Mouse (Mus musculus) forebrain, embryonic 15.5 days (tissue): Measurements from ENCODE around the gene Meis2. TPM values are rescaled to one million over a fixed set of nuclear protein-coding genes. Genes with fewer than 3 reads are reported as not detected.
A peak's percentile ranks its signal among the peaks of the same experiment; 100 is the strongest.

ENCODE experiments used
- ATAC-seq: fragments of 200-750 bp; cut with Nextera tagmentation; replicated peaks from 2 replicates; pipeline ENCODE4 v1.8.0; 2017; ENCODE audit warnings: mild to moderate bottlenecking, moderate TSS enrichment, moderate library complexity
- H3K27ac ChIP-seq: fragments of 300-500 bp; sonication (generic); replicated peaks from 2 replicates; pipeline ENCODE4 v1.5.1; 2015; ENCODE audit warnings: mild to moderate bottlenecking, inconsistent platforms
- H3K27me3 ChIP-seq: fragments of 300-500 bp; sonication (generic); 2 replicates; pipeline ENCODE4 v1.6.1; 2015; ENCODE audit warnings: inconsistent platforms
- H3K36me3 ChIP-seq: fragments of 300-500 bp; sonication (generic); 2 replicates; pipeline ENCODE4 v1.6.1; 2015; ENCODE audit warnings: mild to moderate bottlenecking, inconsistent platforms
- H3K4me1 ChIP-seq: fragments of 300-500 bp; sonication (generic); 2 replicates; pipeline ENCODE4 v1.6.1; 2015; ENCODE audit warnings: inconsistent platforms
- H3K4me2 ChIP-seq: fragments of 300-500 bp; sonication (generic); replicated peaks from 2 replicates; pipeline ENCODE4 v1.6.1; 2015; ENCODE audit warnings: mild to moderate bottlenecking, inconsistent platforms
- H3K4me3 ChIP-seq: fragments of 300-500 bp; sonication (generic); 2 replicates; pipeline ENCODE4 v1.5.1; 2015; ENCODE audit warnings: mild to moderate bottlenecking, inconsistent platforms
- H3K9ac ChIP-seq: fragments of 300-500 bp; sonication (generic); replicated peaks from 2 replicates; pipeline ENCODE4 v1.6.1; 2015; ENCODE audit warnings: mild to moderate bottlenecking, inconsistent platforms
- H3K9me3 ChIP-seq: fragments of 300-500 bp; sonication (generic); 2 replicates; pipeline ENCODE4 v1.6.1; 2016; ENCODE audit warnings: inconsistent platforms
- WGBS: fragments of 180-500 bp; shearing (Covaris S2); methylation state at CpG from one replicate; pipeline ENCODE4 v1.1.7; 2015; ENCODE audit warnings: mixed read lengths; 5-methylcytosine and 5-hydroxymethylcytosine counted together
- polyA plus RNA-seq: library from polyadenylated mRNA; unstranded; fragments of >200 nt; fragmentation: Nextera tagmentation; extraction: Ambion mirVana; gene quantifications from 2 replicates; pipeline ENCODE4 v1.2.1, GENCODE M21; 2015

Meis2 gene
- polyA plus RNA-seq, 1 experiment from 2014 or later, result 155 TPM

DNA sequence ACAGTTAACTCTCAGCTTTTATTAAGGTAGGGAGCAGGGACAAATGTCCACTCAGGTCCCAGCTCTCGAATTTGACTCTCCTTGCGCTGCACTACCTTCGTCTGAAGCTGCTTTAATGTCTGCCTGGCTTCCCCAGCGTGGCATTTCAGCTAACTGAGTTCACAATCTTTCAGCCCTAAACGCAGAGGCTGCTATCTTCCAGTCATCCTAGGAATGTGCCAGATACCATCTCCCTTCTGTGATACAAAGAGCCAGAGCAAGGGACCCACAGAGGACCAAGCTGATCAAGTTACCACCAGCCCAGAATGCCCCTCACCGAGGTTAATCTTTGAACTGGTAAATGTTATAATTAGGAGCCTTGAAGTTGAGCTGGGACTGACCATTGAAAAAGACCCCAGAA is 55.2 kb downstream of the Meis2 start:
- Histone ChIP-seq H3K36me3 (0 out of 2 replicates have a peak, but pooled peaks cover 3% of the 10 kb centered on the region), H3K4me3 (no peak overlapping the region), H3K4me2 (no peak overlapping the region), H3K4me1 (peaks cover 35% of the 10 kb centered on the region), H3K9ac (no peak overlapping the region), H3K9me3 (no peaks in the 10 kb centered on the region), H3K27me3 (no peaks in the 10 kb centered on the region), H3K27ac (peak overlapping the region; percentile 73)
- WGBS, result 19% methylated on average over 6 of the region's 6 CpGs
- ATAC-seq, result no peak

DNA sequence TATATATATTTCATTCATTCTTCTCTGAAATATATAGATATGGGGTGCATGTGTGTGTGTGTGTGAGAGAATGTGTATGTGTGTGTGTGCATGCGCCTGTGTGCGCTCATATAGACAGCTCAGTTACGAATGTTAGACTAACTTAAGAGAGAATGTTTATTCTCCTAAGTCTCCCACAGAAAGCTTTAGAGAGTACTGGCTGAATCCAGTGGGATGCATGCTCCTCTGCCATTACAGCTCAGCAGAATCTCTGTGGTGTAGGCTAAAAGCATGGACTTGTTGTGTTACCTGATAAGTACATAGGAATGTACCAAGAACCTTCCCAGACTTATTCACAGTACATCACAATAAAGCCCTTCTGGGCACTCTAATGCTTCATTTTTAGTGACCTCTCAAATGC is 55.6 kb downstream of the Meis2 start:
- Histone ChIP-seq H3K36me3 (0 out of 2 replicates have a peak, but pooled peaks cover 3% of the 10 kb centered on the region), H3K27ac (peak overlapping the region; percentile 73), H3K4me3 (no peak overlapping the region), H3K9me3 (no peaks in the 10 kb centered on the region), H3K4me1 (peaks cover 36% of the 10 kb centered on the region), H3K27me3 (no peaks in the 10 kb centered on the region), H3K9ac (no peak overlapping the region), H3K4me2 (peak overlapping the region; percentile 48; the same call in 1 of the 2 replicates)
- 56% methylated on average over 3 of the region's 3 CpGs for WGBS
- ATAC-seq, result no peak; the same call in 1 of the 2 replicates

DNA sequence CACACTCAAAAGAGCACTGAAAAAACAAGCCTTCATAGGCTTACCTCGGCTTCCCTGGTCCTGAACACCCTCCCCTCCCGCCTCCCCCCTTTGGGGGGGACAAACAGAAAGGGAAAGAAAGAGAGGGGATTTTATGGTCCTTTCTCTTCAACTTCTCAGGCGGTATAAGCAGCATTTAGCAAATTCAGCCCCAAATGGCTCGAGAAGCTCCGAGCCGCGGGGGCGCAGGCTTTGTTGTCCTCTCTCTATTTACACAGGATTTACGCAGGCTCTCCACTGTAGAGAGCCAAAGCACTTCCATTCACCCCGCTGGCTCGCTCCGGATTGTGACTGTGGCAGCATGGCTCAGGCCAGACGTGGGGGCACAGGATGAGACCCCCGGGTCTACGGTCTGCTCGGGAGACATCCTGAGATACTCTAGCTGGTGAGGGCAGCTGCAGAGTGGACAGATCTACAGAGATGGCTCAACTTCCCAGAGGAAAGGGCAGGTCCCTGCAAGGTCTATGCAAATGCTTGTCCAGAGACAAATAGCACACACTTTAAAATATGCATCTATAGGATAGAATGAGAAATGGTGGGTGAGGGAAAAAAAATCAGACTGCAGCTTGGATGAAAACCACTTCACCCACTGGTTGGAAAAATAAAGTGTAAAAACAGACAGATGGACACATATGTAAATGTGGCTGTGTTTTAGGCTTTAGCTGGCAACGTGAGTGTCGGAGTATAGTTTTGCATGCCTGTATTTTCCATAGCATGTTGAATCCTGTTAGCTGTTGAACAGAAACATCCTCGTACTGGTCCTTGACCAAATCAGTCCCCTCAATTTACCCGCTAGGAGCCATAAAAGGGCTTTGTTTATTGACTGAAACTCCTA is 56.3 kb downstream of the Meis2 start:
- H3K4me1 ChIP-seq, result peaks cover 40% of the 10 kb centered on the region
- WGBS, result 3% methylated on average over 20 of the region's 20 CpGs
- H3K4me3 ChIP-seq, result peak overlapping the region; percentile 24
- H3K9ac ChIP-seq, result peak overlapping the region; percentile 30
- H3K36me3 ChIP-seq, result 0 out of 2 replicates have a peak, but pooled peaks cover 3% of the 10 kb centered on the region
- peak overlapping the region; percentile 73 for H3K27ac ChIP-seq
- no peaks in the 10 kb centered on the region for H3K27me3 ChIP-seq
- peak; percentile 81 for ATAC-seq
- peak overlapping the region; percentile 48 for H3K4me2 ChIP-seq
- no peaks in the 10 kb centered on the region for H3K9me3 ChIP-seq

DNA sequence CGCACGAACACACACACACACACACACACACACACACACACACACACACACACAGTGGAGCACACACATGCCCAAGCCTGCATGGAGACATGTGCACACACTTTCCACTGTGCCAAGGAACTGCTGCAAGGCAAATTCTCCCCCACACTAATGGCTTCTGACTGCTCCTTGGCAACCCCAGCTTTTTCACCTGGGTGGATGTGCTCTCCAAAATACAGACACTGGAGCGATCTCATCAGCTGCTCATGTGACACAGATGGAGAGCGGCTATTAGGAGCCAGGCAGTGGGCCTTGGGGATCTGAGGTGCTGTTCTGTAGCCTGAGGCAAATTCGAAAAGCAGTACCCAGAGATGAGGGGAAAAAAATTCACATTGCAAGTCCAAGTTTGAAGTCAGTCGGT is 63.3 kb downstream of the Meis2 start:
- WGBS, result 52% methylated on average over 6 of the region's 6 CpGs
- peak overlapping the region; percentile 48 for H3K27ac ChIP-seq
- peak; percentile 54 for ATAC-seq
- H3K4me2 ChIP-seq, result no peak overlapping the region
- peaks cover 62% of the 10 kb centered on the region for H3K4me1 ChIP-seq
- H3K9me3 ChIP-seq, result no peaks in the 10 kb centered on the region
- no peak overlapping the region for H3K4me3 ChIP-seq
- H3K9ac ChIP-seq, result 0 out of 2 replicates have a peak overlapping the region, but pooled peaks have one; percentile 2
- peaks cover 8% of the 10 kb centered on the region; the same call in 1 of the 2 replicates for H3K36me3 ChIP-seq
- H3K27me3 ChIP-seq, result no peaks in the 10 kb centered on the region

DNA sequence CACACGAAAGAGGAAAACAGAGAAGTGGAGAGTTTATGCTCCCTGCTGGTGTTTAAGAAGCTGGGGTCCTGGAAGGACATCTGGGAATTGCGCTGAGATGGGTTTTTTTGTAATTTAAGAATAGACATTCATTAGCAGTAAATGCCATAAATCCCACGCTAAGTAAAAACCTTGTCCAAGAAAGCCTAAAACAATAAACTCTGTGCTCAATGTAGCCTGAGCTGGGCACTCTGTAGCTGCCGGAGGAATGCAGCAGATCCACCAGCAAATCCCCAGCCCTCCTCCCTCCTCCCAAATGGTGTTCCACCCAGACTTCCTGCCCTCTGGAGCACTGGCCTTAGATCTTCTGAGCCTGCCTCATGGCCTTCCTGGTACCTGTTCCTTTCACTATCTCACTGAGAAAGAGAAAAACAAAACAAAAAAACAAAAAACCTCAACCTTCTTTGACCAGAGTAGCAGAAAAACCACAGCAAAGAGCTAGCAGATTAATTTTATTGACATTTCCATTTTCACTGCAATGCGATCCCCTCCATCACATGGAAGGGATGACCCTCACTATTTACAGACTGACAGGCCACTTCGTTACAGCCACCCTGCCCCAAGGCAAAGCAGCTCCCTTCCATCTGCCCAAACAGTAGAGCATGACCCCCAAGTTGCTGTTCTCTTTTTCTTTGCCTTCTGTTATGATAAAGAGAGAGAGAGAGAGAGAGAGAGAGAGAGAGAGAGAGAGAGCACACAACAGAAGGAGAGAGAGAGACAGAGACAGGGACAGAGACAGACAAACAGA is 64.1 kb downstream of the Meis2 start:
- no peak overlapping the region for H3K4me2 ChIP-seq
- ATAC-seq, result no peak
- H3K4me3 ChIP-seq, result no peak overlapping the region
- H3K9me3 ChIP-seq, result no peaks in the 10 kb centered on the region
- H3K36me3 ChIP-seq, result peaks cover 8% of the 10 kb centered on the region; the same call in 1 of the 2 replicates
- peak overlapping the region; percentile 48 for H3K27ac ChIP-seq
- WGBS, result 16% methylated on average over 6 of the region's 6 CpGs
- H3K4me1 ChIP-seq, result peaks cover 71% of the 10 kb centered on the region
- H3K9ac ChIP-seq, result no peak overlapping the region
- H3K27me3 ChIP-seq, result no peaks in the 10 kb centered on the region

DNA sequence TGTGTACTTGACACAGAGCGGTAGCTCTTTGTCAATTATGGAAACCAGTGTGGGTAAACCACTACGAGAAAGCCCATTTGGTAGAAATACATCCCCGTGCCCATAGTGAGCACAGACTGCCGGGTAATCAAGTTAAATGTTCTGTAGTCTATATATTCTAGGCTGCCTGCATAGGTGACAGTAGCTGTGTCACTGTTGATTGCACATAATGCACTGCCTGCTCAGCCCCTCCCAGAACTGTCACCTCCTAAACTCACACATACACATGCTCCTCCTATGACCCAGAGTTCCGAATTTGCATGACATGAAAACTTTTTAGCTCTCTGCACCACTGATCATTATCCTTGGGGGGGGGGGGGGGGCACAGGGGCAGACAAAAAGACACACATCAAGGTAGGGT is 65.1 kb downstream of the Meis2 start:
- Histone ChIP-seq H3K4me2 (no peak overlapping the region), H3K9me3 (no peaks in the 10 kb centered on the region), H3K27me3 (no peaks in the 10 kb centered on the region), H3K4me3 (no peak overlapping the region), H3K4me1 (peaks cover 74% of the 10 kb centered on the region), H3K9ac (no peak overlapping the region), H3K27ac (peak overlapping the region; percentile 18; the same call in 1 of the 2 replicates), H3K36me3 (peaks cover 8% of the 10 kb centered on the region; the same call in 1 of the 2 replicates)
- 21% methylated on average over 5 of the region's 5 CpGs for WGBS
- ATAC-seq, result peak; percentile 39; the same call in 1 of the 2 replicates

DNA sequence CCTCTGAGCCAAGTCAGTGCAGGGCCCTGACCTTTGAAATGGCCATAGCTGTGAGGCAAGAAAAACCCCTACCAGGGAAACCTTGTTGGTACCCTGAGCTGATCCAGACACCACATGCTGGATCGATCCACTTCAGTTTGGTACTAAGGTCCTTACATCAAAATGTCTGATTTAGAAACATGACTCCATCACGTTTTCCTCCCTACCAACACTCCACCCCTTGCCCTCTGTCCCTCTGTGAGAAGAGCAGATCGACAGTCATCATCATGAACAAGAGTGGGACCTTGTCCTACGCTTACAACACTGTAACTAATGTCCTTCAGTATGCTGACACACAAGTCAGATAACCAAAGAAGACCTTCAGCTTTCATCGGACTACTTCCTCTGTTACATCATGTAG is 66.8 kb downstream of the Meis2 start:
- no peaks in the 10 kb centered on the region for H3K27me3 ChIP-seq
- H3K36me3 ChIP-seq, result peaks cover 8% of the 10 kb centered on the region; the same call in 1 of the 2 replicates
- H3K4me3 ChIP-seq, result no peak overlapping the region
- no peak for ATAC-seq
- 54% methylated on average over 5 of the region's 5 CpGs for WGBS
- H3K27ac ChIP-seq, result peak overlapping the region; percentile 74; the same call in 1 of the 2 replicates
- H3K4me2 ChIP-seq, result no peak overlapping the region
- H3K9ac ChIP-seq, result no peak overlapping the region
- no peaks in the 10 kb centered on the region for H3K9me3 ChIP-seq
- peaks cover 80% of the 10 kb centered on the region for H3K4me1 ChIP-seq

DNA sequence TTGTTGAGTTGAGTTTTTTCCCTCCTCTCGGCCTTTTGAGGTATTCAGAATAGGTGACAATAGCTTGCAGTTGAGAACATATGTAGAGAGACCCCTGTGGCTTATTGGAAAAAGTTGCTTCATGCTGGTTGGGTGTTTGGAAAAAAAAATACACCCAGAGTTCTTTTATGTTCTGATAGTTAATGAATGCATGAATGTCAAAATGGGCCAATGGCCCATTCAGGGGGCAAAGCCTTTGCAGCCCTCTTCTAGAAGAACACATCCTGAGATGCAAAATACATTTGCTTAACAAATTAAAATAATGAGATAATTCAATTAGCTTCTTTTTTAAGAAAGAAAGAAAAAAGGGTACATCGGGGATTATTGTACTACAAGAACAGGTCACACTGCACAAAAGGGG is 69.2 kb downstream of the Meis2 start:
- ATAC-seq, result no peak
- Histone ChIP-seq H3K9ac (no peak overlapping the region), H3K27ac (no peak overlapping the region), H3K27me3 (no peaks in the 10 kb centered on the region), H3K36me3 (peaks cover 8% of the 10 kb centered on the region; the same call in 1 of the 2 replicates), H3K4me2 (no peak overlapping the region), H3K4me3 (no peak overlapping the region), H3K9me3 (no peaks in the 10 kb centered on the region), H3K4me1 (peaks cover 71% of the 10 kb centered on the region)
- WGBS, result 3% methylated on average over 2 of the region's 2 CpGs

DNA sequence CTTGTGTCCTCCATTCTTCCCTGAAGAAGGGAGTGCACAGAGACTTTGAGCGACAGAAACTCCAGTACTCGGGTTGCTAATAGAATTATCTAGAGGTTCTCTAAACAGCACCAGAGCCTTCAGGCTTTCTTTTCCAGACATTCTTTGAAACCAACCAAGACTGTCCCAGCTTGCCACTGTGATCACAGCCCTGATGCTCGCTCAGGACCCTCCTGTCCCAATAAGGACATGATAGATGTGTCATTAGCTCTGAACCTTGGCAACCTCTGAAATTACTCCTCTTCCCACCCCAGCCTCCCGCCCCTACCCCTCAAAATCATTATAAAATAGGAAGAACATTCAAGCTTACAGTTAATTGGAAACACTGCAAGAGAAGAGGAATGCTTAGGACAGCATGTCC is 71.8 kb downstream of the Meis2 start:
- Histone ChIP-seq H3K9me3 (no peaks in the 10 kb centered on the region), H3K27ac (peak overlapping the region; percentile 34), H3K27me3 (no peaks in the 10 kb centered on the region), H3K4me3 (no peak overlapping the region), H3K4me2 (no peak overlapping the region), H3K36me3 (peaks cover 4% of the 10 kb centered on the region; the same call in 1 of the 2 replicates), H3K9ac (no peak overlapping the region), H3K4me1 (peaks cover 52% of the 10 kb centered on the region)
- ATAC-seq, result no peak
- WGBS, result 69% methylated on average over 4 of the region's 4 CpGs

DNA sequence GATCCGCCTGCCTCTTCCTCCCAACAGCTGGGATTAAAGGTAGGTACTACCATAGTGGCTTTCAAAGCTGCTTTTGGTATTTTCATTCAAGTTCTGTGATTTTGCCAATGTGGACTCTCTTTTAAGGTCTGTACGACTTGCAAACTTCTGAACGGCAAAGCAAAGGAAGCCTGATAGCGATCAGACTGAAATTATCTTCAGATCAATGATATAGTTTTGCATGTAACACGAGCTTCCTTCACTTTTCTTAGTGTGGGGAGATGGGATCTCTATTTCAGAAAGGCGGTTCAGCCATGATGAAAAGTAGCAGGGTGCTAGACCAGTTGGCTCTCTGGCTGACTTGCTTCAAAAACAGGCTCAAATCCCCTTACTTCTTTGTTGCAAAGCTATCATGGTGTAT is 76.4 kb downstream of the Meis2 start:
- ATAC-seq, result no peak
- Histone ChIP-seq H3K27me3 (no peaks in the 10 kb centered on the region), H3K9ac (no peak overlapping the region), H3K4me2 (no peak overlapping the region), H3K27ac (no peak overlapping the region), H3K9me3 (no peaks in the 10 kb centered on the region), H3K4me3 (no peak overlapping the region), H3K36me3 (peaks cover 3% of the 10 kb centered on the region; the same call in 1 of the 2 replicates), H3K4me1 (peaks cover 21% of the 10 kb centered on the region)
- WGBS, result 95% methylated on average over 6 of the region's 6 CpGs

DNA sequence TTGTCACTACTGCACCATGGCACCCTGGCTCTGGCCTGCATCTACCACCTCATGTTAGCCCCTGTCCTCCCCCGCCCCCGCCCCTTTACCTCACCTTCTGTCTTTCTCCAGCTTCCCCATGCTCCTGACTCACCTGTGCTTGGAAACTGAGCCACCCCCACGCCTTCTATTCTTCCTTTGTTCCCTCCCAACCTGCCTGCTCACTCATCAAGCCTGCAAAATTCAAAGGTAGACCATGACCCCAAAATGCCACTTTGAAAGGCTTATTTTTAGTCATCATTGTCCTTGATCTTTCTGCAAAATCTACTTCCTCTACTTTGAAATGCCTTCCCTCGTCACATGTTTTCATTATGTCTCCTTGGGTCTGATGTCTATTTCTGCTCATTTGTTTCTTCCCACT is 77.2 kb downstream of the Meis2 start:
- 94% methylated on average over 4 of the region's 4 CpGs for WGBS
- Histone ChIP-seq H3K4me1 (peaks cover 13% of the 10 kb centered on the region), H3K9ac (no peak overlapping the region), H3K36me3 (peaks cover 3% of the 10 kb centered on the region; the same call in 1 of the 2 replicates), H3K4me3 (no peak overlapping the region), H3K4me2 (no peak overlapping the region), H3K27me3 (no peaks in the 10 kb centered on the region), H3K9me3 (no peaks in the 10 kb centered on the region), H3K27ac (no peak overlapping the region)
- ATAC-seq, result no peak

DNA sequence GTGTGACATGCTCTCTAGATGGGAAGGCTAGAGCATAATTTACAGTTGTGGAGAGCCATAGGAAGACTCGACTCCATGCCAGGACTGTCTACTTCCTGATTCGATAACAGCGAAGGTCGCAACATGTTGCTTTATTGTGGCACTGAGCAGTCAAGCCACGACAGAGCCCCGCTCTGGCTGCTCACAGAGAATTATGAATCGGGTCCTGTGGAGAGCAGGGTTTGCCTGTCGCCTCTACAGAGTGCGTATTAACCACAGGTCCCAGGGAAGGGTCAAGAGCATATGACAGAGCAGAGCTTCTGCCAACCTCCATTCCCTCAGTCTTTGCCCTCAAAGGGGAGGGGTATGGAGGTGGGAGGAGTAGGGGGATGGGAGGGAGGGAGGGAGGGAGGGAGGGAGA is 80.7 kb downstream of the Meis2 start:
- Histone ChIP-seq H3K4me3 (no peak overlapping the region), H3K9ac (no peak overlapping the region), H3K36me3 (peaks cover 3% of the 10 kb centered on the region; the same call in 1 of the 2 replicates), H3K4me2 (no peak overlapping the region), H3K4me1 (peaks cover 33% of the 10 kb centered on the region), H3K27ac (no peak overlapping the region), H3K9me3 (no peaks in the 10 kb centered on the region), H3K27me3 (no peaks in the 10 kb centered on the region)
- 71% methylated on average over 9 of the region's 9 CpGs for WGBS
- no peak for ATAC-seq
